Mouse (Mus musculus) midbrain, embryonic 15.5 days (tissue): ENCODE measurements around the gene Knl1. TPM values are rescaled to one million over a fixed set of nuclear protein-coding genes. Genes with fewer than 3 reads are reported as not detected.

Experiments used
- ATAC-seq: fragments of 200-750 bp; cut with Nextera tagmentation; replicated peaks from 2 replicates; pipeline ENCODE4 v1.8.0; 2017; ENCODE audit warnings: moderate TSS enrichment
- H3K27ac ChIP-seq: fragments of 300-500 bp; sonication (generic); 2 replicates; pipeline ENCODE4 v1.5.1; 2015; ENCODE audit warnings: mild to moderate bottlenecking, inconsistent platforms
- H3K27me3 ChIP-seq: fragments of 300-500 bp; sonication (generic); replicated peaks from 2 replicates; pipeline ENCODE4 v1.6.1; 2015; ENCODE audit warnings: inconsistent platforms
- H3K36me3 ChIP-seq: fragments of 300-500 bp; sonication (generic); replicated peaks from 2 replicates; pipeline ENCODE4 v1.6.1; 2015; ENCODE audit warnings: inconsistent platforms
- H3K4me1 ChIP-seq: fragments of 300-500 bp; sonication (generic); 2 replicates; pipeline ENCODE4 v1.6.1; 2015; ENCODE audit warnings: inconsistent platforms
- H3K4me2 ChIP-seq: fragments of 300-500 bp; sonication (generic); 2 replicates; pipeline ENCODE4 v1.6.1; 2015; ENCODE audit warnings: inconsistent platforms, mild to moderate bottlenecking, moderate library complexity
- H3K4me3 ChIP-seq: fragments of 300-500 bp; sonication (generic); 2 replicates; pipeline ENCODE4 v1.5.1; 2015; ENCODE audit warnings: mild to moderate bottlenecking, inconsistent platforms
- H3K9ac ChIP-seq: fragments of 300-500 bp; sonication (generic); 2 replicates; pipeline ENCODE4 v1.6.1; 2015; ENCODE audit warnings: mild to moderate bottlenecking, inconsistent platforms
- H3K9me3 ChIP-seq: fragments of 300-500 bp; sonication (generic); 2 replicates; pipeline ENCODE4 v1.6.1; 2016; ENCODE audit warnings: inconsistent platforms
- WGBS: fragments of 180-500 bp; shearing (Covaris S2); methylation state at CpG from one replicate; pipeline ENCODE4 v1.1.7; 2015; ENCODE audit warnings: mixed read lengths; 5-methylcytosine and 5-hydroxymethylcytosine counted together
- polyA plus RNA-seq: library from polyadenylated mRNA; unstranded; fragments of >200 nt; fragmentation: Nextera tagmentation; extraction: Ambion mirVana; gene quantifications from 2 replicates; pipeline ENCODE4 v1.2.1, GENCODE M21; 2015

Gene Knl1
- polyA plus RNA-seq, 1 experiment from 2014 or later: 5.9 TPM

GRCm38 (mm10) chr2:119146435-119146834 is 99.5 kb downstream of the Knl1 start:
- peaks cover 67% of the 10 kb centered on the region for H3K36me3 ChIP-seq
- 86% methylated on average over 6 of the region's 6 CpGs for WGBS
- ATAC-seq: no peak

DNA sequence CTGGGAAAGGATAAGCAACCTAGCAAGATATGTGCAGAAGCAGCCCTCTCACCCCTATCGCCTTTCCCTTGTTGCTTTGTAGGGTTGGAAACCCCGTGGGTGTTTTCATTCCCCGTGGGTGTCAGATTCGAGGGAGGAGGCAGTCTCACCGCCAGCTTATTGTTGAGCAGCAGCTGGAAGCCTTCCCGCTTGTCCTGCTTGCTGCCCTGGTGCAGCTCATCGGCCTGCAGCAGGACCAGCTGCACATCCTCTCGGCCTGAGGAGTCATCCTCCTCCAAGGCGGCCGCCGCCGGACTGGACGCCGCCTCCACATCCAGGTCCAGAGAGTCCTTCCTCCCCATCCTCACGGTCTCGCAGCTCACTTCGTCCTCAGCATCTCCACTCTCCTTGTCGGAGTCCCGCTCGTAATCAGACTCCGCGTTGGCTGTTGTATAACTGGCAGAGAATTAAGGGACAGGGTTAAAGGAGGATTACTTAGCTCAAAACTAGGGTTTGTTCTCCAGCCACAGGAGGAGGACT is 100.3 kb downstream of the Knl1 start:
- H3K9ac ChIP-seq: no peak overlapping the region
- no peak overlapping the region for H3K4me2 ChIP-seq
- 83% methylated on average over 22 of the region's 22 CpGs for WGBS
- ATAC-seq: no peak
- H3K27ac ChIP-seq: no peak overlapping the region
- H3K4me1 ChIP-seq: no peaks in the 10 kb centered on the region
- H3K9me3 ChIP-seq: no peaks in the 10 kb centered on the region
- no peak overlapping the region for H3K4me3 ChIP-seq
- H3K36me3 ChIP-seq: peaks cover 67% of the 10 kb centered on the region
- no peaks in the 10 kb centered on the region for H3K27me3 ChIP-seq

More at GRCm38 (mm10) chr2:119146435-119146834, 99.5 kb downstream of the Knl1 start:
- H3K9me3 ChIP-seq: no peaks in the 10 kb centered on the region
- H3K27me3 ChIP-seq: no peaks in the 10 kb centered on the region
- H3K9ac ChIP-seq: no peak overlapping the region
- no peak overlapping the region for H3K27ac ChIP-seq
- no peak overlapping the region for H3K4me2 ChIP-seq
- no peaks in the 10 kb centered on the region for H3K4me1 ChIP-seq
- H3K4me3 ChIP-seq: no peak overlapping the region

DNA sequence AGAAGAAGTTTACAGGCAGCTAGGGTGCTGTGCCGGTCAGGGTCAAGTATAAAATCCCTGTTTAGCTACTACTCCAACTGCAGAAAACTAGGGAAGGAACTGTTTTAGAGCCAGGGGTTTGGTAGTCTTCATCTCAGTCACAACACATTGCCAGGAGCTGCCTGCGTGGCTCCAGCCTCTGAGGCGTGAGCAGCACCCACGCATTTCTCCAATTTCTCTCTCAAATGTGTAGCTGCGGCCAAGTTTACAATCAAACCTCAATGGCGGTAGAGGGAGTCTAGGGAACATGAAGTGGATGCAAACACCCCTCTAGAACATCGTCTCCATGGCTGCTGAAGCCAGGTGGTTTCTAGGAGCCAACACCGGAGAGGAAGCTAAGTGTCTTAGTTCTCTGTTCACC is 100.9 kb downstream of the Knl1 start:
- H3K4me3 ChIP-seq: no peak overlapping the region
- peaks cover 68% of the 10 kb centered on the region for H3K36me3 ChIP-seq
- H3K27ac ChIP-seq: no peak overlapping the region
- H3K4me2 ChIP-seq: no peak overlapping the region
- no peak for ATAC-seq
- no peak overlapping the region for H3K9ac ChIP-seq
- no peaks in the 10 kb centered on the region for H3K4me1 ChIP-seq
- no peaks in the 10 kb centered on the region for H3K9me3 ChIP-seq
- H3K27me3 ChIP-seq: no peaks in the 10 kb centered on the region
- 91% methylated on average over 8 of the region's 8 CpGs for WGBS

DNA sequence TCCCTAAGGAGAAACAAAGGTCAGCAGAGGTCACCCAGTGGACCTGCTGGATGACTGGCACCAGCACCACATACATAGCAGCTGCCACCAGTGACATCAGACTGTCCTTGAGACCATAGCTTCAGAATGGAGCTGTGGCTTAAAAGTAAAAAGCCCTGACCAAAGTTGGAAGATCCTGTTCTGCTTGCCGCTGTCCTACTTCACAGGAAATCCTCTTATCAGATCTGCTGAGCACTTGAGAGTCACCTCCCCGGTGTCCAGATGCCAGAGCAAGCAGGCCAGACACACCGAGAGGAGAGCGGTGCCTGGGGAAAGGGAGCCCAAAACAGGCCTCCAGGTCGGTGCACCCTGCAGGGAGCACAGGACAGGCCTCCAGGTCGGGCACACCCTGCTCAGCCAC is 105.3 kb downstream of the Knl1 start:
- Histone ChIP-seq H3K4me2 (no peak overlapping the region), H3K27ac (no peak overlapping the region), H3K4me1 (peaks cover 18% of the 10 kb centered on the region), H3K4me3 (no peak overlapping the region), H3K9ac (no peak overlapping the region), H3K36me3 (peaks cover 53% of the 10 kb centered on the region), H3K9me3 (no peaks in the 10 kb centered on the region), H3K27me3 (no peaks in the 10 kb centered on the region)
- ATAC-seq: no peak
- 90% methylated on average over 6 of the region's 6 CpGs for WGBS

- no peak for ATAC-seq
- H3K27ac ChIP-seq: no peak overlapping the region
- no peak overlapping the region for H3K4me3 ChIP-seq
- 87% methylated on average over 2 of the region's 2 CpGs for WGBS
- peaks cover 36% of the 10 kb centered on the region for H3K36me3 ChIP-seq
- no peaks in the 10 kb centered on the region for H3K9me3 ChIP-seq
- H3K27me3 ChIP-seq: no peaks in the 10 kb centered on the region
- no peak overlapping the region for H3K4me2 ChIP-seq
- H3K4me1 ChIP-seq: peaks cover 23% of the 10 kb centered on the region
- no peak overlapping the region for H3K9ac ChIP-seq
Measured at GRCm38 (mm10) chr2:119154683-119155082, 107.8 kb downstream of the Knl1 start.

Other genes starting within 250 kb of the Knl1 start
- 17.7 and 20.9 TPM in 2 replicates for gene Knstrn, start 233.1 kb upstream of the Knl1 start, polyA plus RNA-seq
- gene Ivd, start 185.2 kb upstream of the Knl1 start, polyA plus RNA-seq: 43.0 and 50.4 TPM in 2 replicates
- gene Bahd1, start 146.7 kb upstream of the Knl1 start, polyA plus RNA-seq: 8.4 and 8.8 TPM in 2 replicates
- gene Chst14, start 120.6 kb upstream of the Knl1 start, polyA plus RNA-seq: 4.7 and 6.0 TPM in 2 replicates
- gene Ccdc32, start 17.7 kb upstream of the Knl1 start, polyA plus RNA-seq: 37.1 and 38.5 TPM in 2 replicates
- 4.6 and 4.9 TPM in 2 replicates for gene Rpusd2, start 12.3 kb upstream of the Knl1 start, polyA plus RNA-seq
- 8.3 and 9.8 TPM in 2 replicates for gene Rad51, start 65.7 kb downstream of the Knl1 start, polyA plus RNA-seq
- gene Rmdn3, start 109.9 kb downstream of the Knl1 start, polyA plus RNA-seq: 46.7 and 49.6 TPM in 2 replicates
- 6.8 and 7.8 TPM in 2 replicates for gene Gchfr, start 120.7 kb downstream of the Knl1 start, polyA plus RNA-seq
- 1.1 and 1.2 TPM in 2 replicates for gene Gm14137, start 127.4 kb downstream of the Knl1 start, polyA plus RNA-seq
- 68.3 and 73.3 TPM in 2 replicates for gene Zfyve19, start 161.5 kb downstream of the Knl1 start, polyA plus RNA-seq
- 25.0 and 29.4 TPM in 2 replicates for gene Dnajc17, start 161.7 kb downstream of the Knl1 start, polyA plus RNA-seq
- gene Ppp1r14d, start 182.8 kb downstream of the Knl1 start, polyA plus RNA-seq: not detected in 2 replicates
- 0.65 and 0.77 TPM in 2 replicates for gene Spint1, start 190.2 kb downstream of the Knl1 start, polyA plus RNA-seq
- 43.3 and 45.5 TPM in 2 replicates for gene Rhov, start 224.2 kb downstream of the Knl1 start, polyA plus RNA-seq
- gene Vps18, start 241.6 kb downstream of the Knl1 start, polyA plus RNA-seq: 31.7 and 32.3 TPM in 2 replicates